Mouse (Mus musculus) hindbrain, embryonic 12.5 days (tissue): ENCODE results near the gene Lyst. TPM values are rescaled to one million over a fixed set of nuclear protein-coding genes. Genes with fewer than 3 reads are reported as not detected.
A peak's percentile ranks its signal among the peaks of the same experiment; 100 is the strongest.
"Not testable (repeated sequence)": the region's sequence is repeated elsewhere in the genome, so short reads cannot be mapped to it uniquely, and the experiment has no call there.

Source experiments
- ATAC-seq: fragments of 200-750 bp; cut with Nextera tagmentation; 2 replicates; pipeline ENCODE4 v1.8.0; 2017; ENCODE audit warnings: moderate TSS enrichment; ENCODE audit not compliant: low FRiP score
- H3K27ac ChIP-seq: fragments of 300-500 bp; sonication (generic); 2 replicates; pipeline ENCODE4 v1.5.1; 2016; ENCODE audit warnings: mild to moderate bottlenecking
- H3K27me3 ChIP-seq: fragments of 300-500 bp; sonication (generic); 2 replicates; pipeline ENCODE4 v1.6.1; 2016; ENCODE audit warnings: mild to moderate bottlenecking
- H3K36me3 ChIP-seq: fragments of 300-500 bp; sonication (generic); 2 replicates; pipeline ENCODE4 v1.6.1; 2016; ENCODE audit warnings: mild to moderate bottlenecking
- H3K4me1 ChIP-seq: fragments of 300-500 bp; sonication (generic); 2 replicates; pipeline ENCODE4 v1.6.1; 2016
- H3K4me2 ChIP-seq: fragments of 300-500 bp; sonication (generic); replicated peaks from 2 replicates; pipeline ENCODE4 v1.6.1; 2016; ENCODE audit warnings: mild to moderate bottlenecking
- H3K4me3 ChIP-seq: fragments of 300-500 bp; sonication (generic); 2 replicates; pipeline ENCODE4 v1.5.1; 2016; ENCODE audit warnings: mild to moderate bottlenecking
- H3K9ac ChIP-seq: fragments of 300-500 bp; sonication (generic); 2 replicates; pipeline ENCODE4 v1.6.1; 2016; ENCODE audit warnings: mild to moderate bottlenecking, moderate library complexity
- H3K9me3 ChIP-seq: fragments of 300-500 bp; sonication (generic); replicated peaks from 2 replicates; pipeline ENCODE4 v1.6.1; 2016; ENCODE audit warnings: mild to moderate bottlenecking
- WGBS: fragments of 180-500 bp; shearing (Covaris S2); methylation state at CpG from one replicate; pipeline ENCODE4 v1.1.7; 2016; 5-methylcytosine and 5-hydroxymethylcytosine counted together
- polyA plus RNA-seq: library from polyadenylated mRNA; unstranded; fragments of >200 nt; fragmentation: Nextera tagmentation; extraction: Ambion mirVana; gene quantifications from 2 replicates; pipeline ENCODE4 v1.2.1, GENCODE M21; 2016

The Lyst gene
- polyA plus RNA-seq, 1 experiment from 2014 or later: 3.2 TPM

GRCm38 (mm10) chr13:13795166-13795832 lies 205.1 kb downstream of the Lyst start:
- no peak for ATAC-seq
- H3K4me1 ChIP-seq: no peaks in the 10 kb centered on the region
- H3K9me3 ChIP-seq: no peaks in the 10 kb centered on the region
- H3K36me3 ChIP-seq: no peaks in the 10 kb centered on the region
- no peak overlapping the region for H3K4me2 ChIP-seq
- H3K27me3 ChIP-seq: no peaks in the 10 kb centered on the region
- WGBS: 33% methylated on average over 5 of the region's 5 CpGs
- H3K9ac ChIP-seq: no peak overlapping the region
- no peak overlapping the region for H3K27ac ChIP-seq
- H3K4me3 ChIP-seq: no peak overlapping the region

DNA sequence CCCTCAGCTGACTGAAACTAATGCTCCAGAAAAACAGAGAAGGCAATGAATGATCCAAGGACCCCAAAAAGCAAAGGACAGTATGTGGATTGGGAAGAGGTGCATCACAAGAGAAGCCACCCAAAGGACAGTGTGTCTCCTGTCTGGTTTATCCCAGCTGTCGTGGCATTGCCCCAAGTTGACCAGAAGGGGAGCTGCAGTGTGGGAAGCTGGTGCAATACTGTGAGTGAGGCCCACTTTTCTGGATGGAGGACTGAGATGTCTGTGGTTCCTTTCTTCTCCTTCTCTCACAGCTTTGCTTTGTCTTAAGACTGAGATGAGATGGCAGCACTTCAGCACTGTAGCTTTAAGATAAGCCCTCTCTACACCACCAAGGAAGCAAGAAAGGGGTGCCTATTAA lies 205.9 kb downstream of the Lyst start:
- no peak overlapping the region for H3K4me2 ChIP-seq
- H3K27me3 ChIP-seq: no peaks in the 10 kb centered on the region
- no peak overlapping the region for H3K9ac ChIP-seq
- 88% methylated on average over 1 of the region's 1 CpGs for WGBS
- H3K36me3 ChIP-seq: no peaks in the 10 kb centered on the region
- H3K4me1 ChIP-seq: no peaks in the 10 kb centered on the region
- no peak overlapping the region for H3K4me3 ChIP-seq
- no peak overlapping the region for H3K27ac ChIP-seq
- ATAC-seq: no peak
- no peaks in the 10 kb centered on the region for H3K9me3 ChIP-seq

- H3K4me2 ChIP-seq, H3K36me3 ChIP-seq, ATAC-seq, H3K27me3 ChIP-seq, H3K9ac ChIP-seq, H3K9me3 ChIP-seq, H3K4me1 ChIP-seq, H3K4me3 ChIP-seq, H3K27ac ChIP-seq: not testable (repeated sequence)
- WGBS: 93% methylated on average over 12 of the region's 12 CpGs
These were observed 207.6 kb downstream of the Lyst start for GRCm38 (mm10) chr13:13797816-13798215.

DNA sequence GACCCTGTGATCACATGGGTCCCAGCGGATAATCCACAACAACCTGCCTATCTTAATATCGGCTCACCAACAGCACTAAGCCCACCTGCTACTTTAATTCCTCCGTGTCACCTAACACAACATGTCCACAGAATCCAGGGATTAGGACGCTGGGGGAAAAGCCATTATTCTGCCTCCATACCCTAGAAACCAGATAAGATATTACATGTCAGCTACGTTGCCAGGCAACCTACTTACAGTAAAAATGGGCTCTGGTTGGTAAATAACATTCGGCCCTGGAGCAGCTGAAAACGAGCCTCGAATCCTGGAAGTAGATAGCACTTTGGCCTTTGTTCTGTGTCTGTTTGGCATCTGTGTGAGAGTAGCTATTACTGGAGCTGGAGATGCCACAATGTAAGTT lies 208.6 kb downstream of the Lyst start:
- Histone ChIP-seq H3K27me3 (no peaks in the 10 kb centered on the region), H3K36me3 (no peaks in the 10 kb centered on the region), H3K4me2 (no peak overlapping the region), H3K9ac (no peak overlapping the region), H3K4me3 (no peak overlapping the region), H3K27ac (no peak overlapping the region), H3K9me3 (no peaks in the 10 kb centered on the region), H3K4me1 (no peaks in the 10 kb centered on the region)
- no peak for ATAC-seq
- 90% methylated on average over 8 of the region's 8 CpGs for WGBS

DNA sequence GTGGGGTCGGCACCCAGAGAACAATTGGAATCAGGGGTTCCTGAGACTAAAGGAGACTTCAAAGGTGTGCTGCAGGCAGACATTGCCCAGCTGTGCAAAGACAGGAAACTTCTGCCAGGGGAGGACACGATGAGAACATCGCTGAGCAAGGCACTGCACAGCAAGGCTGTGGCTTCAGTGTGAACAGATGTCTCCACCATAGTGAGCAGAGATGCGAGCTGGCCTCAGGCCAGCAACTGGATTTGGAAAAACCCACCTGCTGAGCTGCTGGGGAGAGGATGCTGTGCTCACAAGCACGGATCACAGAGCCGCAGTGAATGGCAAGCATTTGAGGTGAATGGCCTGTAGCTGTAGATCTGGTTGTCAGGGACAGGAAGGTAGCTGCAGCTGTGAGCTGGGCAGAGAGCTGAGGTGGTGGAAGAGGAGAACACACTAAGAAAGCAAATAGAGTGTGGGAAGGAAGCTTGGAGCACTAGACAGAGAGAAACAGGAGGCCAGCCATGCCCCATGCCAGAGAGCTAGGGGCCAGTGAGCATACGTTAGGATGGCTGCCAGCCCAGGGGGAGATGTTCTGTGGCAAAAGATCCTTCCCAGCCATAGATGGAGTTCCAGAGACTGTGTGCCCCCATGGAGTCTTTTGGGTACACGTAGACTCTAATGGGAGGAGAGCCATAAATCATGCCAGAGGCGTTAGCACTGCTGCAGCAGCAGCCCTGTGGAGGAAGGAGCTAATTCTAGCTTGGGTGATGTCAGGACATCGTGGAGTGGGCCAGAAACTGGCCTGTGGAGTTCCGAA lies 218.3 kb downstream of the Lyst start:
- peak; percentile 42; the same call in 1 of the 2 replicates for ATAC-seq
- H3K9me3 ChIP-seq: no peaks in the 10 kb centered on the region
- WGBS: 32% methylated on average over 11 of the region's 11 CpGs
- peaks cover 4% of the 10 kb centered on the region; the same call in 1 of the 2 replicates for H3K4me1 ChIP-seq
- H3K4me2 ChIP-seq: no peak overlapping the region
- H3K36me3 ChIP-seq: no peaks in the 10 kb centered on the region
- no peaks in the 10 kb centered on the region for H3K27me3 ChIP-seq
- H3K4me3 ChIP-seq: no peak overlapping the region
- no peak overlapping the region for H3K27ac ChIP-seq
- H3K9ac ChIP-seq: no peak overlapping the region

GRCm38 (mm10) chr13:13810885-13811284 lies 220.7 kb downstream of the Lyst start:
- no peak overlapping the region for H3K4me3 ChIP-seq
- H3K9ac ChIP-seq: no peak overlapping the region
- peaks cover 4% of the 10 kb centered on the region; the same call in 1 of the 2 replicates for H3K4me1 ChIP-seq
- H3K27me3 ChIP-seq: no peaks in the 10 kb centered on the region
- H3K27ac ChIP-seq: no peak overlapping the region
- no peak overlapping the region for H3K4me2 ChIP-seq
- no peaks in the 10 kb centered on the region for H3K36me3 ChIP-seq
- 84% methylated on average over 7 of the region's 7 CpGs for WGBS
- ATAC-seq: no peak
- H3K9me3 ChIP-seq: no peaks in the 10 kb centered on the region

- Histone ChIP-seq H3K36me3 (no peaks in the 10 kb centered on the region), H3K4me3 (no peak overlapping the region), H3K27me3 (no peaks in the 10 kb centered on the region), H3K4me2 (no peak overlapping the region), H3K9me3 (no peaks in the 10 kb centered on the region), H3K9ac (no peak overlapping the region), H3K27ac (no peak overlapping the region), H3K4me1 (no peaks in the 10 kb centered on the region)
- no peak for ATAC-seq
- WGBS: 89% methylated on average over 3 of the region's 3 CpGs
These were observed 228.5 kb downstream of the Lyst start for GRCm38 (mm10) chr13:13818696-13819095.

- H3K4me1 ChIP-seq: no peaks in the 10 kb centered on the region
- H3K4me3 ChIP-seq: no peak overlapping the region
- no peak for ATAC-seq
- WGBS: 80% methylated on average over 7 of the region's 7 CpGs
- no peak overlapping the region for H3K9ac ChIP-seq
- H3K27ac ChIP-seq: no peak overlapping the region
- H3K4me2 ChIP-seq: no peak overlapping the region
- no peaks in the 10 kb centered on the region for H3K9me3 ChIP-seq
- no peaks in the 10 kb centered on the region for H3K36me3 ChIP-seq
- no peaks in the 10 kb centered on the region for H3K27me3 ChIP-seq
These were observed 230.3 kb downstream of the Lyst start for GRCm38 (mm10) chr13:13820234-13821123.

- Histone ChIP-seq H3K4me1 (no peaks in the 10 kb centered on the region), H3K4me3 (no peak overlapping the region), H3K4me2 (no peak overlapping the region), H3K9ac (no peak overlapping the region), H3K27ac (no peak overlapping the region), H3K36me3 (no peaks in the 10 kb centered on the region), H3K9me3 (no peaks in the 10 kb centered on the region), H3K27me3 (no peaks in the 10 kb centered on the region)
- no peak for ATAC-seq
- WGBS: 91% methylated on average over 7 of the region's 7 CpGs
These were observed 234.7 kb downstream of the Lyst start for GRCm38 (mm10) chr13:13824946-13825345.

DNA sequence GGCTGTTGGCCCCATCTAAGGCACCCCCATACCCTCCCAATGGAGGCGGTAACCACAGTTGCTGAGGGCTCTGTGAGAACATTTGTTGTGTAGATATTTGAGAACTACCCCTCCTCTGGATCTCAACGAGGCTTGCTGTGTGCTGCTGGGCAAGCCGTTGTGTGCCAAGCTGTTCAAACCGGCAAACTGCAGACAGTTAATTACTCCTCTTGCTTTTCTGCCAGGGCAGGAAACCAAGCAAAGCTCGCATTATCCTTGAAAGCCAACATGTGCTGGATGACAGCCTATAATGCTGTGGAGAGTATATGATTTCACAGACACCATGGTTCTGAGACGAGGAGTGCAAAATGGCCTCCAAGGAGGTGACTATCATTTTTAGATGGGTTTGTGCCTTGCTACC lies 236.3 kb downstream of the Lyst start:
- no peak overlapping the region for H3K4me2 ChIP-seq
- ATAC-seq: no peak
- 90% methylated on average over 6 of the region's 6 CpGs for WGBS
- H3K27me3 ChIP-seq: no peaks in the 10 kb centered on the region
- no peaks in the 10 kb centered on the region for H3K9me3 ChIP-seq
- no peak overlapping the region for H3K9ac ChIP-seq
- no peaks in the 10 kb centered on the region for H3K36me3 ChIP-seq
- H3K27ac ChIP-seq: no peak overlapping the region
- H3K4me1 ChIP-seq: no peaks in the 10 kb centered on the region
- H3K4me3 ChIP-seq: no peak overlapping the region

GRCm38 (mm10) chr13:13828125-13828524 lies 237.9 kb downstream of the Lyst start:
- no peaks in the 10 kb centered on the region for H3K4me1 ChIP-seq
- no peak overlapping the region for H3K27ac ChIP-seq
- ATAC-seq: no peak
- H3K4me3 ChIP-seq: no peak overlapping the region
- H3K9ac ChIP-seq: no peak overlapping the region
- H3K27me3 ChIP-seq: no peaks in the 10 kb centered on the region
- H3K9me3 ChIP-seq: no peaks in the 10 kb centered on the region
- WGBS: 29% methylated on average over 1 of the region's 1 CpGs
- no peak overlapping the region for H3K4me2 ChIP-seq
- H3K36me3 ChIP-seq: no peaks in the 10 kb centered on the region
